Mouse (Mus musculus) kidney, adult 2 months (tissue): ENCODE measurements around the gene Plekho2.

Experiments used
- CTCF ChIP-seq: fragments of 200-500 bp; conservative IDR thresholded peaks from 2 replicates; pipeline ENCODE4 v1.5.1; 2011; ENCODE audit warnings: low read depth, mild to moderate bottlenecking, control low read depth, low read length, moderate library complexity, mixed read lengths; ENCODE audit not compliant: insufficient read depth, insufficient read length
- POLR2A ChIP-seq: fragments of 200-500 bp; IDR thresholded peaks from one replicate; pipeline ENCODE4 v1.6.1; 2011; ENCODE audit warnings: low read depth, low read length, control low read depth

DNA sequence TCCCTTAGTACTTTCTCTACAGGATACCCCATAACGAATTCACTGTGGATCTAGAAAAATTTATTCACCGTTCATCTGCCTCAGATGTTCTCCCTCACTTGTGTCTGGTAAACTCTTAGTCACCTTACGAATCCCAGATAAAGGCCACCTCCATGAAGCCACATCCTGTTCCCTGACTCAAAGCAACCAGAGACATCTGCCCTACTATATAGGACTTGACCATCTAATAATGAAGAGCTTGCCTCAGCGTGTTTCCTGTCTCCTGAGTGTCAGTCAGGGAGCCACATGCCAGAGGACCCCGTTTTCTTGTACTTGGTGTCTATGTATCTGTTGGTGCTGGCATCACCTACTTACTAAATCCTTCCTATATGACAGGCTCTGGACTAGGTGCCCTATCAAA is 30.2 kb downstream of the Plekho2 start:
- TF ChIP-seq POLR2A, result no peak
- TF ChIP-seq CTCF, result no peak
